Mouse (Mus musculus): Measurements from ENCODE around the gene Crygs. TPM values are rescaled to one million over a fixed set of nuclear protein-coding genes. Genes with fewer than 3 reads are reported as not detected.
"Not testable (repeated sequence)": the region's sequence is repeated elsewhere in the genome, so short reads cannot be mapped to it uniquely, and the experiment has no call there.

Crygs gene
- polyA plus RNA-seq, 1 experiment from 2014 or later, result 0.26 TPM

GRCm38 (mm10) chr16:22800026-22800848 is 11.1 kb downstream of the Crygs start:
- Histone ChIP-seq H3K4me1 (ENCODE audit: control insufficient read depth, insufficient read depth, low read length) (0 out of 2 replicates have a peak, but pooled peaks cover 2% of the 10 kb centered on the region), H3K36me3 (ENCODE audit: control insufficient read depth, insufficient read depth, low read length) (no peaks in the 10 kb centered on the region), H3K9ac (ENCODE audit: low read depth, low read length) (no peak overlapping the region), H3K27ac (ENCODE audit: low read depth, low read length) (no peak overlapping the region), H3K4me3 (ENCODE audit: low read length) (no peak overlapping the region), H3K4me2 (replicated peaks; ENCODE audit: low read depth, low read length) (no peak overlapping the region), H3K27me3 (ENCODE audit: control insufficient read depth, insufficient read depth, low read length) (no peaks in the 10 kb centered on the region), H3K9me3 (ENCODE audit: control insufficient read depth, low read length) (no peaks in the 10 kb centered on the region)
- no peak for ATAC-seq (ENCODE audit: low FRiP score, low TSS enrichment)
- WGBS, result 57% methylated on average over 6 of the region's 6 CpGs

GRCm38 (mm10) chr16:22798520-22798919 is 12.9 kb downstream of the Crygs start:
- Histone ChIP-seq H3K4me2 (replicated peaks; ENCODE audit: low read depth, low read length) (no peak overlapping the region), H3K27ac (ENCODE audit: low read depth, low read length) (no peak overlapping the region), H3K4me3 (ENCODE audit: low read length) (no peak overlapping the region), H3K9me3 (ENCODE audit: control insufficient read depth, low read length) (no peaks in the 10 kb centered on the region), H3K9ac (ENCODE audit: low read depth, low read length) (no peak overlapping the region), H3K27me3 (ENCODE audit: control insufficient read depth, insufficient read depth, low read length) (no peaks in the 10 kb centered on the region), H3K4me1 (ENCODE audit: control insufficient read depth, insufficient read depth, low read length) (0 out of 2 replicates have a peak, but pooled peaks cover 2% of the 10 kb centered on the region), H3K36me3 (ENCODE audit: control insufficient read depth, insufficient read depth, low read length) (no peaks in the 10 kb centered on the region)
- 83% methylated on average over 3 of the region's 3 CpGs for WGBS
- ATAC-seq (ENCODE audit: low FRiP score, low TSS enrichment), result no peak

- Histone ChIP-seq H3K4me2 (replicated peaks; ENCODE audit: low read depth, low read length) (no peak overlapping the region), H3K9ac (ENCODE audit: low read depth, low read length) (no peak overlapping the region), H3K4me1 (ENCODE audit: control insufficient read depth, insufficient read depth, low read length) (0 out of 2 replicates have a peak, but pooled peaks cover 2% of the 10 kb centered on the region), H3K36me3 (ENCODE audit: control insufficient read depth, insufficient read depth, low read length) (no peaks in the 10 kb centered on the region), H3K27ac (ENCODE audit: low read depth, low read length) (no peak overlapping the region), H3K27me3 (ENCODE audit: control insufficient read depth, insufficient read depth, low read length) (no peaks in the 10 kb centered on the region), H3K9me3 (ENCODE audit: control insufficient read depth, low read length) (no peaks in the 10 kb centered on the region), H3K4me3 (ENCODE audit: low read length) (no peak overlapping the region)
- no peak for ATAC-seq (ENCODE audit: low FRiP score, low TSS enrichment)
- WGBS, result 86% methylated on average over 5 of the region's 5 CpGs
These were observed 13.9 kb downstream of the Crygs start for GRCm38 (mm10) chr16:22797521-22797920.

- no peak for ATAC-seq (ENCODE audit: low FRiP score, low TSS enrichment)
- H3K4me3 ChIP-seq (ENCODE audit: low read length), result no peak overlapping the region
- WGBS, result 91% methylated on average over 3 of the region's 3 CpGs
- no peak overlapping the region for H3K27ac ChIP-seq (ENCODE audit: low read depth, low read length)
- no peaks in the 10 kb centered on the region for H3K27me3 ChIP-seq (ENCODE audit: control insufficient read depth, insufficient read depth, low read length)
- H3K9ac ChIP-seq (ENCODE audit: low read depth, low read length), result no peak overlapping the region
- H3K9me3 ChIP-seq (ENCODE audit: control insufficient read depth, low read length), result no peaks in the 10 kb centered on the region
- no peak overlapping the region for H3K4me2 ChIP-seq (replicated peaks; ENCODE audit: low read depth, low read length)
- H3K4me1 ChIP-seq (ENCODE audit: control insufficient read depth, insufficient read depth, low read length), result 0 out of 2 replicates have a peak, but pooled peaks cover 2% of the 10 kb centered on the region
- no peaks in the 10 kb centered on the region for H3K36me3 ChIP-seq (ENCODE audit: control insufficient read depth, insufficient read depth, low read length)
These were observed 15.9 kb downstream of the Crygs start for GRCm38 (mm10) chr16:22795497-22795896.

GRCm38 (mm10) chr16:22791235-22791634 is 20.1 kb downstream of the Crygs start:
- H3K4me2 ChIP-seq (replicated peaks; ENCODE audit: low read depth, low read length), result no peak overlapping the region
- no peak for ATAC-seq (ENCODE audit: low FRiP score, low TSS enrichment)
- no peaks in the 10 kb centered on the region for H3K36me3 ChIP-seq (ENCODE audit: control insufficient read depth, insufficient read depth, low read length)
- 13% methylated on average over 2 of the region's 2 CpGs for WGBS
- H3K9me3 ChIP-seq (ENCODE audit: control insufficient read depth, low read length), result no peaks in the 10 kb centered on the region
- no peak overlapping the region for H3K9ac ChIP-seq (ENCODE audit: low read depth, low read length)
- no peaks in the 10 kb centered on the region for H3K27me3 ChIP-seq (ENCODE audit: control insufficient read depth, insufficient read depth, low read length)
- H3K4me3 ChIP-seq (ENCODE audit: low read length), result no peak overlapping the region
- H3K4me1 ChIP-seq (ENCODE audit: control insufficient read depth, insufficient read depth, low read length), result no peaks in the 10 kb centered on the region
- no peak overlapping the region for H3K27ac ChIP-seq (ENCODE audit: low read depth, low read length)

- Histone ChIP-seq H3K36me3 (ENCODE audit: control insufficient read depth, insufficient read depth, low read length) (no peaks in the 10 kb centered on the region), H3K4me1 (ENCODE audit: control insufficient read depth, insufficient read depth, low read length) (no peaks in the 10 kb centered on the region), H3K9me3 (ENCODE audit: control insufficient read depth, low read length) (no peaks in the 10 kb centered on the region), H3K9ac (ENCODE audit: low read depth, low read length) (no peak overlapping the region), H3K27me3 (ENCODE audit: control insufficient read depth, insufficient read depth, low read length) (no peaks in the 10 kb centered on the region), H3K27ac (ENCODE audit: low read depth, low read length) (no peak overlapping the region), H3K4me3 (ENCODE audit: low read length) (no peak overlapping the region), H3K4me2 (replicated peaks; ENCODE audit: low read depth, low read length) (no peak overlapping the region)
- WGBS, result 51% methylated on average over 10 of the region's 10 CpGs
- ATAC-seq (ENCODE audit: low FRiP score, low TSS enrichment), result no peak
These were observed 21.4 kb downstream of the Crygs start for GRCm38 (mm10) chr16:22789908-22790367.

- Histone ChIP-seq H3K36me3 (ENCODE audit: control insufficient read depth, insufficient read depth, low read length) (no peaks in the 10 kb centered on the region), H3K9me3 (ENCODE audit: control insufficient read depth, low read length) (no peaks in the 10 kb centered on the region), H3K27ac (ENCODE audit: low read depth, low read length) (no peak overlapping the region), H3K4me1 (ENCODE audit: control insufficient read depth, insufficient read depth, low read length) (no peaks in the 10 kb centered on the region), H3K27me3 (ENCODE audit: control insufficient read depth, insufficient read depth, low read length) (no peaks in the 10 kb centered on the region), H3K4me2 (replicated peaks; ENCODE audit: low read depth, low read length) (no peak overlapping the region), H3K9ac (ENCODE audit: low read depth, low read length) (no peak overlapping the region), H3K4me3 (ENCODE audit: low read length) (no peak overlapping the region)
- 87% methylated on average over 5 of the region's 5 CpGs for WGBS
- no peak for ATAC-seq (ENCODE audit: low FRiP score, low TSS enrichment)
These were observed 28.7 kb downstream of the Crygs start for GRCm38 (mm10) chr16:22782686-22783085.

GRCm38 (mm10) chr16:22779228-22779835 is 32.0 kb downstream of the Crygs start:
- no peaks in the 10 kb centered on the region for H3K4me1 ChIP-seq (ENCODE audit: control insufficient read depth, insufficient read depth, low read length)
- no peak overlapping the region for H3K27ac ChIP-seq (ENCODE audit: low read depth, low read length)
- no peak for ATAC-seq (ENCODE audit: low FRiP score, low TSS enrichment)
- no peak overlapping the region for H3K4me2 ChIP-seq (replicated peaks; ENCODE audit: low read depth, low read length)
- no peaks in the 10 kb centered on the region for H3K9me3 ChIP-seq (ENCODE audit: control insufficient read depth, low read length)
- H3K4me3 ChIP-seq (ENCODE audit: low read length), result no peak overlapping the region
- WGBS, result 96% methylated on average over 3 of the region's 3 CpGs
- no peaks in the 10 kb centered on the region for H3K27me3 ChIP-seq (ENCODE audit: control insufficient read depth, insufficient read depth, low read length)
- no peak overlapping the region for H3K9ac ChIP-seq (ENCODE audit: low read depth, low read length)
- H3K36me3 ChIP-seq (ENCODE audit: control insufficient read depth, insufficient read depth, low read length), result no peaks in the 10 kb centered on the region

GRCm38 (mm10) chr16:22778296-22778695 is 33.1 kb downstream of the Crygs start:
- not testable (repeated sequence) for ATAC-seq (ENCODE audit: low FRiP score, low TSS enrichment); H3K4me1 ChIP-seq (ENCODE audit: control insufficient read depth, insufficient read depth, low read length); H3K4me2 ChIP-seq (replicated peaks; ENCODE audit: low read depth, low read length)

More at GRCm38 (mm10) chr16:22778296-22778695, 33.1 kb downstream of the Crygs start:
- not testable (repeated sequence) for H3K4me3 ChIP-seq (ENCODE audit: low read length); H3K36me3 ChIP-seq (ENCODE audit: control insufficient read depth, insufficient read depth, low read length); H3K9me3 ChIP-seq (ENCODE audit: control insufficient read depth, low read length); H3K27ac ChIP-seq (ENCODE audit: low read depth, low read length); H3K27me3 ChIP-seq (ENCODE audit: control insufficient read depth, insufficient read depth, low read length); H3K9ac ChIP-seq (ENCODE audit: low read depth, low read length)
- 91% methylated on average over 12 of the region's 12 CpGs for WGBS

Data from kidney, embryonic 14.5 days (tissue).